Mouse (Mus musculus) kidney, adult 8-10 months (tissue): ENCODE measurements at regions not wholly inside any gene's neighbourhood (a gene's known extent, or its start where the extent isn't known, plus 50 kb on each side); places are given as distances from the start of the nearest gene placed in this dataset.

Experiments
- DNase-seq, 2 experiments: peaks; one replicate each; pipeline ENCODE4 v3.0.0; 2022

DNA sequence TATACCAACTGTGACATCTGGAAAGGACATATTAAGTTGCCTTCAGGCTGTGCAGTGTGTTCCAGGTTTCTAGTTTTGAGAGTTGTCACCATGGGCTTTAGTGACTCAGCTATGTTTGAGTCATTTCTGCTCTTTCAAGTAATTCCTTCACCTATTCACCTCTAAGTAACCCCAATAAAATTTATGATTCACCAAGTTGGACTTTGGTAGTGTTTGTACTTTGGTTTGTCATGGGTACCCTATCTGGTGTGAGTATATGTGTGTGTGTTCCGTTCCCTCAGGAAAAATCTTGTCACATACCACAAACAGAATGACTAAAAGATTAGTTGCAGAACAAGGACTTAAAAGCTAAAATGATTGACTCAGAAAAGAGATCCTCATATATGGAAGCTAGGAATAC lies 76.8 kb upstream of the Crbn start:
- no peak for DNase-seq

DNA sequence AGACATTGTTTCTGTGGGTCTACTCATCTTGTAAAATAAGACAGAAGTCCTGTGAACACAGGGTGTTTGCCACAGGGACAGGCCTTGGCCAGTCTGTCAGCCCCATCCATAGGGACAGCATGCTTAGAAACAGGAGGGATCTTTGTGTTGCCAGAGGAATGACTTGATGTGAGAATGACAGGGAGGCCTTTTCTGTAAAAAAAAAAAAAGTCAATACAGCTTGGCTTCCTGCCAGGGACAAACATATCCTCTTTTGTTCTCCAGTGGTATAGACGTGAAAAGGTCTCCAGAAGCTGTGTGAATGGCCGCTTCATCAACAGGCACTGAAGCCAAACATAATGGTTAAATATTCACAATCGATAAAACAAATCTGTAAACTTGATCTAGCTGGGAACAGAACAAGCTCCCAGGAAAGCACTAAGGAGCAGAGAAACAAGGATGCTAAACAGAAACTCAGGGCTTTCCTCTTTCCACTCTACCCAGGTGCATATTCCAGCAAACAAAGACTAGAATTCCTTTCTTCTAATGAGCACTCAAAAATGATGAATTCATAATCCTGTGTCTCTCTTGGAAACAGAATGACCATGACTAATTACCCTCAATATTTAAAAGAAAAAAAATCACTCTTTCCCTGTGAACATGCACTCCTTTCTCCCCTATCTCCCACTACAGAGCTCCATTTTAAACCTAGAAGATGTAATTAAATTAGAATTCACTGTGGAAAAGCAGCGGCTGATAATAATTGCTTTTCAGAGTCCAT lies 92.2 kb upstream of the Crbn start:
- no peak for DNase-seq

DNA sequence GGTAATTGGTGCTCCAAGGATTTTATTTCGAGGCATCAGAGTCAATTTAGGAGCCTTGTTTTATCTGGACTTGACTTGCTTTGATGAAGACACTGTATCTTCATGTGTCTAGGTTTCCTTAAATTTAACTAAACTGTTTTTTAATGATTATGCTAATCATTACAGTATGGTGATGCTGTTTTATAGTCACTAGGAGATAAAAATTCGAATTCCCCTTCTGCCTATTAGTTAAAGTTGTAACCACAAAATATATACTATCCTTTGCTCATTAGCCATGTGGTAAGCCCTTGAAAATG lies 92.7 kb upstream of the Crbn start:
- no peak for DNase-seq

GRCm38 (mm10) chr6:106903953-106904683 lies 104.2 kb upstream of the Crbn start:
- no peak for DNase-seq

DNA sequence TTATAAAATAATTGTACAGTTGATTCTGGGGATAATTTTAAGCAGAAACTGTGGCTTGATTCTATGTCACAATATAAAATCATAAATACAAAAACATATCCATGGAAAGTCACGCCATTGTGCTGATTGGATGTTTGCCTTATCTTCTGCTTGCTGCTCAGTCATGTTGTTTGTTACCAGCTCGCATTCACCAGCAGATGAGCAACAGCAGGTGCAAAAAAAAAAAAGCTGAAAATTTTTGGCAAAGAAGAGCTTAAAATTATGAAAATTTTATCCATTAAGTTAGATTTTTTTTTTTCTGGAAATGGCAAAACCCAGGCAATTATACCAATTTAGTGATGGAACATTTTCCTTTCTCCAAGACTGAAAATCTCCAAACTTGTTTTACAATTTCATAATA lies 115.2 kb upstream of the Crbn start:
- DNase-seq = no peak

DNA sequence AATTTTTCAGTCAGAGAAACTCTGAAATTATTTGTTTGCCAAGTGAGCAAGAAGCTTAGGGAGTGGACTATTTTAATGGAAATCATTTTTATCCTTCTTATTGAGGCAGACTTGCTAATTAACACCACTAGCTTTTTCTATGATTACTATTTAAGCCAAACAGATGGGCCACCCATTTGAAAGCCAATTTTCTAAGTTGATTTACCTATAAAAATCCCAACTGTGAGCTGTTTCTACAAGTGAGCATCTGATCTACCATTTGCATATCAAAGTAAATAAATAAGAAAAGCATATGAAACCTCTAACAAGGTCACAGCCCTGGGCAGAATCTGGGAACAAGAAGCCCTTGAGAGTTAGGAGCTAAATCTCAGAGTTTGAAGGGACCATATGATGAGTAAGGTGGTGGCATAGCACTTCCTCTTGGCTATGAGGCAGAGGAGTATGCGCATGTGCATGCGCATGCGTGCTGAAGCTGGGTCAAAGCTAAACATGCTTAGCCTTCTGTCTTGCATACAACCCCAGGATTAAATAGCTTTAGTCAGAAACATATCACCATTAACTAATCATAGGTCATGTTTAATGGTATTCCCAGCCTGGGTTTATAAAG lies 116.9 kb upstream of the Crbn start:
- no peak for DNase-seq

DNA sequence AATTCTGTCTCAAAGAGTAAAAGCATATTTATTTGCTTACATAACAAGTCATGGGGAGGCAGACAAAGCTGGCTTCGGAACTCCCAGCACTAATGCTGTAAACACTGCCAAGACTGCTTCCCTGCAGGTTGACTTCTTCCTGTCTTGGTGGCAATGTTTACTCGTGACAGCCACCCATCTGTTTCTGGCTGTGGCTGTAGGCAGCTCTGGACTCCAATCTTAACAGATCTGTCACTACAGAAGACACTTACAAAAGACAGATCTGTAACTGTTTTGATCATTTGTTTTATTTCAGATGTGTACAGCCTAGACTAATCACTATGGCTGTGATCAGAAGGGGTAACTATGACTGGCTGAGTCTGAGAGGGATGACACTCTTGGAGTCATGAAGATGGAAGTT lies 121.1 kb upstream of the Crbn start:
- no peak for DNase-seq

GRCm38 (mm10) chr6:106925486-106925885 lies 125.6 kb upstream of the Crbn start:
- no peak for DNase-seq

DNA sequence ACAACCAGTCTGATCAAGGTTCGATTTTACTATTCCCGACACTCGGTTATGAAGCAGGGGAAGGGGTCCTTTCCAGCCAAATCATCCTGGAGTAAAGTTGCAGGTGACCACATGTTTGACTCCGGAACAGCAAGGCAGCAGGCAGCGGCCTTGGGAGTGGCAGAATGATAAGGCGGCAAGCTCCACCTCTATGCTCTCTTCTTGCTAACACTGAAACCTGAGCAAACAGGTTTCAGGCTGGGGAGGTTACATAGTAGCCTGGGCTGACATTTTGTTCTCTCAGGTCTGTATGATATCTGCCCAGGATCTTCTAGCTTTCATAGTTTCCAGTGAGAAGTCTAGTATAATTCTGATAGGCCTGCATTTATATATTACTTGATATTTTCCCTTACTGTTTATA lies 133.7 kb upstream of the Crbn start:
- DNase-seq = no peak

- no peak for DNase-seq
These were observed 146.5 kb upstream of the Crbn start for GRCm38 (mm10) chr6:106946227-106946927.

GRCm38 (mm10) chr6:106950909-106951308 lies 151.0 kb upstream of the Crbn start:
- no peak for DNase-seq

DNA sequence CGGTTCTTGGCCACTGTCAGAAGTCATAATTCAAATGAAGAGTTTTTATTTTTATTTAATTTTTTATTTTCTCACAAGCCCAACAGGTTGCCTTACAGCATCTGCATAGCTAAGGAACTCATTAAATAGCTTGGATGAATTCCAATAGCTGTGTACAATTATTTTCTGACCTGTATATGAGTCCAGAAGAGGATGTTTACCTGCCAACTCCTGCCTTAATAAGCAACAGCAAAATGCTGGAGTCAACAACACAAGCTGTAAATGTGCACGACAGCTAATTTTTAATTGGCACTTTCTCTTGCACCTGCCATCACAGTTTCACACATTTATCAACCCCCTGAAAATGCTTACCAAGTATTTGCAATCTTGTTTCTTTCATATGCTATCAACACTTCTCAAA lies 161.4 kb upstream of the Crbn start:
- DNase-seq = no peak

GRCm38 (mm10) chr6:106964337-106964736 lies 164.5 kb upstream of the Crbn start:
- no peak for DNase-seq

DNA sequence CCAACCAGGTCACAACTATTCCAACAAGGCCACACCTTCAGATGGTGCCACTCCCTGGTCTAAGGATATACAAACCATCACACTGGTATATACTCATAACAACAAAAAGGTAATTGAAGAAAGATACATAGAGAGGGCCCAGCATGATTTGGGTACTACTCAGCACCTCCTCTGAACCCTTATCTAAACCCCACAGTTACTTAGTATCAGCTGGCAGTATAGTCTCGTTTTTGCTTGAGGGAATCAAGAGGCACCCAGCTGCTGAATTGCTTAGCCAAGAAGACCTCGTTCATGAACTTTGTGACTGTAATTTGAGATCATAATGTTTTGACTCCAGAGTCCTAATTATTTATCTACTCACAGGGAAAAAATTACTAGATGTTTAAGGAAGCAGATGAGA lies 175.6 kb upstream of the Crbn start:
- no peak for DNase-seq

DNA sequence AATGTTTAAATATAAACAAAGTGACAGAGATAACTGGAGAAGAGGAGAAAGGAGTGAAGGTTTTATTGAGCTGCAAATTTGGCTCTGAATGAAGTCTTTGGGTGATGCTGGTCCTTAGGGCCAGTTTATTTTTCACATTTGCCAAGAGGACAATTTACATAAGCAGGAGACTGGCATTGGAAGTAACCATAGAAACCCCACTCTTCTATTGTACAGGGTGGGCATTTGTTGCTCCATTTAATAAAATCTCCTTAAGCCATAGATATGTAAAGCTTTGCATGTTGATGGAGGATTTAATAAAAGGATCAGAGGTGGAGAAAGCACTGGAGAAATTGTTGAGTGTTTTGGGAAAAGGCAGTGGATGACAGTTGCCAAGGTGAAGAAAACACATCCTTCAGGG lies 178.8 kb upstream of the Crbn start:
- DNase-seq = no peak

DNA sequence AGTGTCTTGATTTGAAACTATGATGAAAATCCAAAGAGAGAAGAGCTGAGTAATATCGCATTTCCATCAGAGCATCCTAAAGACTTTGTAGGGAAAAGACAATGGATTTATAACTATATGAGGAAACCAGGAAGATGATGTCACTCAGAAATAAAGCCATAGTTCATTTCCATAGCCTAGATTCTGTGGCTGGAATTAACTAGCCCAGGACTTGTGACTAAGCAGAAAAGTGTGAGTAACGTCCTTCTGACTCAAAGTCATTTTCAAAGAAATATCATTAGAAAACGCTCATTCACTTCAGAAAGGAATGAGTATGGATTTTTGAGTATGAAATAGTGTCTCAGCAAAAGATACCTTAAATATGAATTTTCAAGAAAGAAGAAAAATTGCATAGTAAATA lies 179.9 kb upstream of the Crbn start:
- no peak for DNase-seq

GRCm38 (mm10) chr6:106980188-106980587 lies 180.3 kb upstream of the Crbn start:
- DNase-seq = no peak

DNA sequence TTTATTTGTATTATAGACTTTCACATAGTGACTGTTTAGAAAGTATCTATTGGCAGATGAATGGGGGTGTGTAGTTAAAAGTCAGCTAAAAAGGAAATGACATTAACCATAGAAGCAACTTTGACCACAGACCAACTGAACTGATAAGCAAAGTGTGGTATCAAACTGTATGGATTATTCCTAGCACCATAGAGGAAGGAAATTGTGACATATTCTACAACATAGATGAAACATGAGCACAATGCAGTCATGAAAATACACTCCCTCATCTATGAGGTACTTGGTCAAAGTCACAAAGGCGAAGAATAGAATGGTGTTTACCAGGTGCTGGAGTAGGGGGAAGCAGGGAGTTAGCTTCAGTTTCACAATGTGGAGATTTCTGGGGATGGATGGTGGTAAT lies 181.4 kb upstream of the Crbn start:
- DNase-seq = no peak

GRCm38 (mm10) chr6:106985132-106985801 lies 185.4 kb upstream of the Crbn start:
- DNase-seq = no peak

DNA sequence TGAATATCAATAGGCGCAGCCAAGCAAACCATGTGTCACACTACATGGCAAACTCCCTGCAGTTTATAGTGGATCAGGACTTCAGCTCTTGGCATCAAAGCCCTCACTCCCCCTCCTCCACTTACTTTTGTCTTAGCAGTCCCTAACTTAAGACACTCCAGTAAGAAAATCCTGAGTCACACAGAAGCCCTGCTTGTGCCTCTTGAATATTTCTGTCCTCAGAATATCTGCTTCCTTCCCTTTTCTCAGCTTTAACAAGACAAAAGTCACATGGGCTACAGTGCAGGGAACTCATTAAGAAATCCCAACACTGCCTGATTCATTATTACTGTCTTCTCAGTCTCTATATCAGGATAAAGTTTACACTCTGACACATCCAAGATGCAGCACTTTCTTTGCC lies 191.7 kb upstream of the Crbn start:
- no peak for DNase-seq

DNA sequence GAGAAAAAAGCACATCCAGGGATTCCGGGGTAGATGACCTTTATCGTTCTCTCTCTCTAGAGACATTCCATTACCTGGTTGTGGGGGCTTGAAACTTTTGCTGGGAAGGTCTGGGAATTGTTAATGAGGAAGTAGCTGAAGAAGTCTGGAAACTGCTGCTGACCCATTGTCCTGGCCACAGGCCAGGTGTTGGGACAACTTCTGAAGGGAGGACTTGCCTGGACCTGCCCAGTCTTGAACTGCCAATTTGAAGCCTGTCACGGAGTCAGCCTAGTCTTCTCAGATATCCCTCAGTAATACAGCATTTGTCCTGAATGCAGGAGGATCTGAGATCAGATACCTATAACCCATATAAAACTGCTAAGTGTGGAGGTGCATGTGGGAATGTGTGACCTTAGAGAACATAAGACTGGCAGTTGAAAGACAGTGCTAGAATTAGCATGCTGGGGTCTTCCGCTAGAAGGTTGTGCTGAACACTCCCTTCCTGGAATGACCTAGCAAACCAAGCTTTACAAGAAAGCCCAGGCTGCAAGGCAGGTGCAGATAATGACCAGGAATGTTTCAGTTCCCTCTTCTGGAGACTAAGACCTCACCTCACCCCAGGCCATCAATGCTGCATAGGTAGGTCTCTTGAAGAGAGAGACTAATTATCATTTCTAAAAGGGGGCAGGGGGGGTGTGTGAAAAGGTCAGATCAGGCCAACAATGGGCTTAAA lies 204.7 kb upstream of the Crbn start:
- no peak for DNase-seq

DNA sequence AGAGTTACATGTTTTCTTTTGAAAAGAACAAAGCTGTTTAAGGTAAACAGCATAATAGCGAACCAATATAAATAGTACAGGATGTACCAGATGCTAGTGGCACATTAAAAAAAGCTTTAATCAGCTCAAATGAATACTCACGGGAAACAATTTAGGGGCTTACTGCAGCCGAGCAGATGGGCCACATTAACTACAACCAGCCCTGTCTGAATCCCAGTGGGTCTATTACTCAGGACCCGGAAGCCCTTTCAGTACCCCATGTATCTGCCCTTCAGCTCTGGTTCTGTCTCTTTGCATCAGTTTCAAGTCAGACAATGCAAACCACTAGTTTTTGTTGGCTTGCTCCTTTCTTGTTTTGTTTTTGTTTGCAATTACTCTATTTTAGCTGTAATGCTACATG lies 210.9 kb upstream of the Crbn start:
- no peak for DNase-seq
